Mouse (Mus musculus) ovary, adult 18-20 months (tissue): ENCODE data around the gene Cd300ld5.
"Not testable (repeated sequence)": the region's sequence is repeated elsewhere in the genome, so short reads cannot be mapped to it uniquely, and the experiment has no call there.

Source experiments
- DNase-seq: peaks from one replicate; pipeline ENCODE4 v3.0.0; 2022; ENCODE audit warnings: low spot score, mixed read lengths

The Cd300ld5 gene

DNA sequence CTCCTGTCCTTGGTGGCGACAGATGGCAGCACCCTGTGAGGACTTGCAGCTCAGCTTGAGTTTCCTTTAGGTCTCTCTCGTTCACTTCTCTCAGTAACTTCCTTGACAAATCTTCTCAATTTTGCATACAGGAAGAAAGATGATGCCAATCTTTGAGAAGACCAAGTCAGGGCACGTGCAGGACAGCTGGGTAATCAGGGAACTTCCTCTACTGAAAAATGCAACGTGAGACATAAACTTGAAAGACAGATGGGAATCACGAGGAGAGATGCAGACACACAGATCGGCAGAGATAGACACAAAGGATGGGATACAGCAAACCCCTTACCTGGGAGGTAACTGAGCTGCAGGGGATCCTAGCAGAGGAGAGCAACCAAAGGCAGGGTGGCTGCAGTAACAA, at the start of gene Cd300ld5:
Gene Cd300ld5, minus strand, starts transcription at position 101 of the 400 bp plus-strand sequence.
- DNase-seq, result not testable (repeated sequence)

DNA sequence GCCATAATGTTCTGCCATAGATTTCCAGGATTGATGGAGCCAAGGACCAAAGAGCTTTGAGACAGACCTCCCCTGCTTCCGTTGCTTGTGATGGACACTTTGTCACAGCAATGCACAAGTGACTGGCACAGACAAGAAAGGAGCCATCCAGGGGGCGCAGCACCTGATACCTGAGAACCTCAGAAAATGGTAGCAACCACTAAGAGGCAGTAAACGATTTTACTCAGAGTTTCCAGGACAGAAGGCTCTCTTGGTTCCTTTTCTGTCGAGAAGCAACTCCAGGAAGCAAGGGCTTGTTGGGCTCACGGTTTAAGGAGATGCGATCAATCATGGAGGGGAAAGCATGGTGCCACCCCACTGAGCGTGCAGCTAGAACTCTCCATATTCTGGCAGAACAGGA, 48.6 kb upstream of the Cd300ld5 start:
- DNase-seq, result no peak

GRCm38 (mm10) chr11:115085064-115085463, 47.5 kb upstream of the Cd300ld5 start:
- DNase-seq, result no peak

- peak; percentile 9 for DNase-seq
Measured at GRCm38 (mm10) chr11:115084595-115084994, 47.0 kb upstream of the Cd300ld5 start.

GRCm38 (mm10) chr11:115083376-115084139, 46.0 kb upstream of the Cd300ld5 start:
- DNase-seq, result no peak

- DNase-seq, result no peak
Measured at GRCm38 (mm10) chr11:115082196-115082595, 44.6 kb upstream of the Cd300ld5 start.

GRCm38 (mm10) chr11:115081373-115081772, 43.8 kb upstream of the Cd300ld5 start:
- DNase-seq, result no peak

DNA sequence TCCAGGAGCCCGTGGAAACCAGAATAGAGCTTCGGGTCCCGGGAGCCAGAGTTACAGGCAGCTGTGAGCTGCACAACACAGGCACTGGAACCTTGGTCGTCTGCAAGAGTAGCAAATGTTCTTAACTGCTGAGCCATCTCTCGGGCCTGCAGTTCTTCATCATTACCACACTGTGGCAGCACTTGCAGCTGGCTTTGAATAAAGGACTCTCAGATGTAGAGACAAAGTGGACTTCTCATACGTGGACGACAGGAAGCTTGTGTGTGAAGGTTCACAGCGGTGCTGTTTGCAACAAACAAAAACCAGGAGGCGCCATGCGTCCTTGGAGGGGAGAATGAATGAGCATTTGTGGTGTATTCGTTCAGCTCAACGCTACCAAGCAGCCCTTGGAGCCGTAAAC, 43.3 kb upstream of the Cd300ld5 start:
- DNase-seq, result no peak

DNA sequence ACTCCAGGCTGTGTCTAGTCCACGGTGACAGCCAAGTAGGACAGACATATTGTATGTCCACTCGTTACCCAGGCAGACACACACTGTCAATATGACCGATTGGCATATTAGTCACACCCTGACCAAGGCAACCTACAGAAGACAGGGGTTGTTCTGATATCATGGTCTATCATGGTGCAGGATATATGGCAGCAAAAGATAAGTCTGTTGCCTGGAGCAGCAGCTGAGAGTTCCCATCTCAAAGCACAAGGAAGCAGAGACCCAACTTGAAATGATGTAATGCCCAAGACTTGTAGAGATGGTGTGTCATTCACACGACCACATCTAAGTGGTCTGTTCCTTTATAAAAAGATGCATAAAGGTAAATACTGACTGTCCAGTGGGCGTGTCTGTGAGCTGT, 41.1 kb upstream of the Cd300ld5 start:
- no peak for DNase-seq

DNA sequence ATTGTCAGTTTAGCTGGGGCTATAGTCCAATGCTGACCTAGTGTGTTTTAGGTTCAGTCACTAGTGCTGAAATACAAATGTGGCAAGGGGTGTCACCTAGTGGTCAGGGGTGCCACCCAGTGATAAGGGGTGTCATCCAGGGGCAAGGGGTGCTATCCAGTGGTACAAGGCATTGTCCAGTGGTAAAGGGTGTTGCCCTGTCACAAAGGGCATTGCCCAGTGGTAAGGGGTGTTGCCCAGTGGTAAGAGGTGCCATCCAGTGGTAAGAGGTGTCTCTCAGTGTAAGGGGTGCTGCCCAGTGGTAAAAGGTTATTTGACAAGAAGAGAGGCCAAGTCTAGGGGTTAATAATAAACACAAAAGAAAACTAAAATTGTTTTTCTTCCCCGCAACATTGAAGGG, 39.9 kb upstream of the Cd300ld5 start:
- DNase-seq, result no peak

- no peak for DNase-seq
Measured at GRCm38 (mm10) chr11:115075859-115076258, 38.3 kb upstream of the Cd300ld5 start.

GRCm38 (mm10) chr11:115075407-115075806, 37.8 kb upstream of the Cd300ld5 start:
- DNase-seq, result no peak

DNA sequence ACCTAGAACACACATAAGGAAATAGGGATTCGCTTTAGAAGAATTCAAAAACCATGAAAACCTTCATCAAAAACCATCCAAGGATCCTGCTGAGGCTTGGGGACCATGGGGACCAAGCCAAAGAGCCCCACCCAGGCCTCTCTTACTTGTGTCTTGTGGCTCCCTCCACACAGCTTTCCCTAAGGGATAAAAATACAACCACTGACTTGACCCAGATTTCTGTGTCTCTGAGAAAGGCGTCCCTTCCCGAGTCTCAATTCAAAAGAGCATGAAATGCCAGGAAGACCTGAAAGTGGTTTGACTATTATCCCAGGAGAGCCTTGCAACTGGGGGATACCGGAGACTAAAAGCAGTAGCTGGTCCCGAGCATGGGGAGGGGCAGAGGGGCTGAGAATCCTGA, 35.4 kb upstream of the Cd300ld5 start:
- no peak for DNase-seq

DNA sequence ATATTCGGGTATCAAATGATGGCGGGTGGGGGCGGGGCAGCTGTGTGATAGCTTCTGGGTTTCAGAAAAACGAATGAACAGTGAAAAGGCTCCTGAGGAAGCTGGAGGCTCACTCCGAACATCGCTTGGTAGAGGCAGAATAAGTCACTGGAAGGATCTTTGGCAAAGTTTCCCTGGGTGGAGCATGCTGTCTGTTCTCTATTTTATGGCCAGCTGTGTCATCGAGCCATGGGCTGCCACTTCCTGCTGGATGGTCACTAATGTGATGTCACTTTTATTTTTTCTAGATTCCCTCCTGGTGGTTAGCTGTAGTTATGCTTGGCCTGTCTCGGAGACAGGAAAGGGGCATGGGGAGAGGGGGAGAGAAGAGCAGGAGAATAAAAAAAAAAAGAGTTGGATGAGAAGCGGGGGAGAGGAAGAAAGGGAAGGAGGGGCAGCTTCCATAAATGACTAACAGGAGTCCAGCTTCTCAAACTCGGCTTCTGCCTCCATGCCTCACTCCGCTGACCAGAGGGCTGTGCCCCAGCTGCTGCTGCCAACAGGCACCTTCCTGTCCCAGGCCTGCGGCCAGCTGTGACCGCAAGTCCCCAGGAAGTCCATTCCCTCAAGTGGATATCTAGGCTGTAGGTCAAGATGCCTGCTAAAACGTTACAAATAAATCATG, 34.2 kb upstream of the Cd300ld5 start:
- DNase-seq, result peak; percentile 48

GRCm38 (mm10) chr11:115071015-115071551, 33.5 kb upstream of the Cd300ld5 start:
- DNase-seq, result no peak

DNA sequence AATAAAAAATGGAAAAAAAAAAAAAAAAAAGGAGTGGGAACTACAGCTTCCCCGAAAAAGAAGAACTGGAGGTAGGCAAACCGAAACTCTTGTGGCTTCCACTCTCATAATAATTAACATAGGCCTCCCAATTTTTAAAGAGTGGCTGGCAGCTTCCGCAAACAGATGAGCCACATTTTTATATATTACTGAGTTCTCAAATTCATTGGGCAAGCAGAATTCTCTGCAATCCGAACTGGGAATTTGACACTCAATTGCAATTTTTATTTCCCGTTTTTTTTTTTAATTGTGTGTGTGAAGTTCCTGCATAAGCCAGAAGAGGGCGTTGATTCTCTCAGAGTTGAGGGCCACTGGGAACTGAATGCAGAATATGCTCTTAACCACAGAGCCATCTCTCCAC, 29.2 kb upstream of the Cd300ld5 start:
- no peak for DNase-seq

DNA sequence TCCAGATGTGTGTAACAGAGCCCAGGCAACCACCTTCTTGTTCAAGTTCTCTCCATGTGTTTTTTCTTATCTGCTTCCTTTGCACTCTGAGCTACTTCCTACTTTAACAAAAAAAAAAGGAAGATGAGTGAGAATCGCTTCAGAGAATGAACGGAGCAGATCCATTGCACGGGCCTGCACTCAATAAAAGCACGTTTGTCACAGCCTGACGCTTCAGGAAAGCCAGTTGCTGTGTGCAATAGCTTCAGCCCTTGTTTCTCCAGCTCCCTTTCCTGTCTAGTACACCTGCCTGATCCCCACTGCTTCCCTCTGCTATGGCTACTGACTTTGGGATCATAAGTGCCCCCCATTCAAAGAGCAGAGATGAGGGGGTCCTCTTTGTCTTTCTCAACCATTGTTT, 24.5 kb upstream of the Cd300ld5 start, which contains the start of gene Cd300e:
Gene Cd300e, minus strand, starts transcription at position 101 of the 400 bp plus-strand sequence.
- DNase-seq, result no peak

DNA sequence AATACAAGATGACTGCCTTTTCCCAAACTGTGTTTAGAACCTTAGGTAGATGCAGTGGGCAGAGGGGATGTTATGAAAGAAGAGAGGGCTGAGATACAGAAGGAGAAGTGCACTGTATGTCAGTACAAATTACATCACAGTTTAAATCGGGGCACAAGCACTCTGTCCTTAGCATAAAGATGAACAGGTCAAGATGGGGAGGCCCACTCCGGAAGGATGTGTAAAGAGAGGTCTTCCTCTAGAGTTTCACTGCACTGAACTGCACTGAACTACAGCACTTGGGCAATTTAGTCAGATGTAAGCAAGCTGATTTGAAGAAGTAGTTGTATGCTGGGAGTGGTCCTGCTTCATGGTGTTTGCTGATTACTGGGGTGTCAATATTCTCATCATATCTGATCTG, 22.2 kb upstream of the Cd300ld5 start:
- no peak for DNase-seq

DNA sequence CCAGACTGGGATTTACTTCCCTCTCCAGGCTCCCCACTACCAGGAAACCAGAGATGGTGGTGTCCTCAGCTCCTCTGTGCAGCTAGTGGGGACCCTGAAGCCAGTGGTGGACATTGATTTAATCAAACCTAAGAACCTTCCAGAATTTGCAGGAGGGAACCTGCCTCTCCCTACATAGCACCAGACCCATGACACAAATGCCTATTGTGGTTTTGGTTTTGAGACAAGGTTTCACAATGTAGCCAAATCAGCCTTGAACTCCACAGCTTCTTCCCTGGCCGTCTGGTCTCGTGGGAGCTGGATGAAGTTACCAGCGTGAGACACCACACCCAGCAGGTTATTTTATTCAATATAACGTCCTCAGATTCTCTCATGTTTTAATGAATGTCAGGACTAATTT, 21.1 kb upstream of the Cd300ld5 start:
- no peak for DNase-seq

DNA sequence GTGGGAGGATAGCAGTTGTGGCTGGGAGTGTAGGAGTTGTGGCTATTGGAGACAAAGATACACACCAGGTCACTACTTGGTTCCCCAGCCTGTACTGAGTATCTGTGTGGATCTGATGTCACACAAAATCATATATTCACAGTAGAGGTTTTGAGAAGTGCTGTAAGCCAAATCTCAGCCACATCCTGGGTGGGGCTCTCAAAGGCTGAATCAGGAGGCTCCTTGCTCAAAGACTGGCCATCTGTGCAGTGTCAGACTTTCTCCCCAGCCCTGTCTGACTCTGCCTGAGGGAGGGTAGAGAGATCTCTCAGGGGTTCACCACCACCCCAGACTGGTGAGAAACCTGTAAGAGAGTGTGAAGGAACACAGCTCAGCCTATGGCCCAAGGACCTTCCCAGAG, 17.0 kb upstream of the Cd300ld5 start:
- no peak for DNase-seq

- no peak for DNase-seq
Measured at GRCm38 (mm10) chr11:115052991-115053390, 15.4 kb upstream of the Cd300ld5 start.

DNA sequence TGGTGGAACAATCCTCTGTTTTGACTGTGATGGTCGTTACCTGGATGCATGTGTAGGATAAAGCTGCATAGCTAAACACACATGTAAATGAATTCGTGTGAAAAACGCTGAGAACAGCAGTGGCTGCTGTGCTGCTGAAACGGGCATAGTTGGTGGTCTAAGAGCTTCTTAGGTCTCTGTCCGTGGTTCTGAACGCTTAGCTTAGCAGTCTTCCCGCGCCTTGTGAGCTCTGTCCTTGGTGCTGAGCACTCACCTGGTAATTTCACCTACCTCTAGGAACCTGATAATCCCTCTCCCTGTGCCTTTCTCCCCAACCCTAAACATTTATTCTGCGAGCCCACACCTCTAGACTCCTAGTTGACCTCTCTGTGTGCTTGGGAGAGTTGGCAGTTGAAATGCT, 14.6 kb upstream of the Cd300ld5 start:
- no peak for DNase-seq

GRCm38 (mm10) chr11:115049282-115049895, 11.8 kb upstream of the Cd300ld5 start:
- DNase-seq, result no peak
